Mouse (Mus musculus): ENCODE data around the gene Ubxn10. TPM values are rescaled to one million over a fixed set of nuclear protein-coding genes. Genes with fewer than 3 reads are reported as not detected.

The Ubxn10 gene
- polyA plus RNA-seq, 1 experiment from 2014 or later: 0.78 TPM

GRCm38 (mm10) chr4:138670093-138670889 lies 66.7 kb downstream of the Ubxn10 start:
- H3K9me3 ChIP-seq: no peaks in the 10 kb centered on the region
- H3K4me1 ChIP-seq: no peaks in the 10 kb centered on the region
- no peak overlapping the region for H3K4me2 ChIP-seq (replicated peaks)
- H3K9ac ChIP-seq: no peak overlapping the region
- no peak overlapping the region for H3K4me3 ChIP-seq
- no peak for ATAC-seq (ENCODE audit: insufficient number of reproducible peaks, insufficient read depth, low FRiP score, low TSS enrichment)
- no peaks in the 10 kb centered on the region for H3K27me3 ChIP-seq
- H3K27ac ChIP-seq: no peak overlapping the region
- no peaks in the 10 kb centered on the region for H3K36me3 ChIP-seq
- WGBS: 80% methylated on average over 11 of the region's 11 CpGs

- Histone ChIP-seq H3K4me2 (replicated peaks) (no peak overlapping the region), H3K27ac (no peak overlapping the region), H3K4me3 (no peak overlapping the region), H3K9ac (no peak overlapping the region), H3K4me1 (no peaks in the 10 kb centered on the region), H3K36me3 (no peaks in the 10 kb centered on the region), H3K9me3 (no peaks in the 10 kb centered on the region), H3K27me3 (no peaks in the 10 kb centered on the region)
- whole genome bisulfite sequencing: 78% methylated on average over 10 of the region's 10 CpGs
- no peak for ATAC-seq (ENCODE audit: insufficient number of reproducible peaks, insufficient read depth, low FRiP score, low TSS enrichment)
These were observed 70.4 kb downstream of the Ubxn10 start for GRCm38 (mm10) chr4:138666521-138666920.

GRCm38 (mm10) chr4:138659936-138660602 lies 76.9 kb downstream of the Ubxn10 start:
- 75% methylated on average over 11 of the region's 11 CpGs for WGBS
- H3K36me3 ChIP-seq: no peaks in the 10 kb centered on the region
- H3K4me2 ChIP-seq (replicated peaks): no peak overlapping the region
- H3K4me1 ChIP-seq: no peaks in the 10 kb centered on the region
- no peak overlapping the region for H3K9ac ChIP-seq
- no peak overlapping the region for H3K27ac ChIP-seq
- H3K4me3 ChIP-seq: no peak overlapping the region
- no peak for ATAC-seq (ENCODE audit: insufficient number of reproducible peaks, insufficient read depth, low FRiP score, low TSS enrichment)
- no peaks in the 10 kb centered on the region for H3K27me3 ChIP-seq
- H3K9me3 ChIP-seq: no peaks in the 10 kb centered on the region

Other genes starting within 250 kb of the Ubxn10 start
- 0.23 TPM in 1 of 2 replicates, not detected in the other for gene Vwa5b1, start 101.3 kb downstream of the Ubxn10 start, polyA plus RNA-seq (2016; fragmentation: Nextera tagmentation; extraction: Ambion mirVana)
- gene Pla2g2c, start 12.4 kb downstream of the Ubxn10 start, polyA plus RNA-seq (2016; fragmentation: Nextera tagmentation; extraction: Ambion mirVana): 0.41 and 0.53 TPM in 2 replicates
- not detected in 2 replicates for gene Pla2g2f, start 20.5 kb upstream of the Ubxn10 start, polyA plus RNA-seq (2016; fragmentation: Nextera tagmentation; extraction: Ambion mirVana)
- gene Pla2g2d, start 38.6 kb upstream of the Ubxn10 start, polyA plus RNA-seq (2016; fragmentation: Nextera tagmentation; extraction: Ambion mirVana): 0.13 and 0.32 TPM in 2 replicates
- gene Pla2g5, start 126.3 kb upstream of the Ubxn10 start, polyA plus RNA-seq (2016; fragmentation: Nextera tagmentation; extraction: Ambion mirVana): 0.82 and 0.84 TPM in 2 replicates
- not detected in 2 replicates for gene Gm13030, start 136.8 kb upstream of the Ubxn10 start, polyA plus RNA-seq (2016; fragmentation: Nextera tagmentation; extraction: Ambion mirVana)
- not detected in 2 replicates for gene Pla2g2e, start 140.8 kb upstream of the Ubxn10 start, polyA plus RNA-seq (2016; fragmentation: Nextera tagmentation; extraction: Ambion mirVana)
- gene Otud3, start 176.8 kb upstream of the Ubxn10 start, polyA plus RNA-seq (2016; fragmentation: Nextera tagmentation; extraction: Ambion mirVana): 4.0 and 4.6 TPM in 2 replicates
- not detected in 2 replicates for gene Rnf186, start 229.9 kb upstream of the Ubxn10 start, polyA plus RNA-seq (2016; fragmentation: Nextera tagmentation; extraction: Ambion mirVana)
- 2.9 and 3.7 TPM in 2 replicates for gene Tmco4, start 235.7 kb upstream of the Ubxn10 start, polyA plus RNA-seq (2016; fragmentation: Nextera tagmentation; extraction: Ambion mirVana)

All from embryonic facial prominence, embryonic 12.5 days (tissue).